Mouse (Mus musculus) hindbrain, postnatal 0 days (tissue): Measurements from ENCODE around the gene Ifnar2. TPM values are rescaled to one million over a fixed set of nuclear protein-coding genes. Genes with fewer than 3 reads are reported as not detected.

Experiments
- ATAC-seq: fragments of 200-750 bp; cut with Nextera tagmentation; 2 replicates; pipeline ENCODE4 v1.8.0; 2017; ENCODE audit warnings: mild to moderate bottlenecking, moderate TSS enrichment, moderate library complexity
- DNase-seq: peaks from one replicate; pipeline ENCODE4 v3.0.0-alpha.2; 2015; ENCODE audit warnings: low spot score
- H3K27ac ChIP-seq: fragments of 300-500 bp; sonication (generic); 2 replicates; pipeline ENCODE4 v1.5.1; 2014; ENCODE audit warnings: mild to moderate bottlenecking
- H3K27me3 ChIP-seq: fragments of 300-500 bp; sonication (generic); 2 replicates; pipeline ENCODE4 v1.6.1; 2014; ENCODE audit warnings: low read length, mixed read lengths; ENCODE audit not compliant: insufficient read depth
- H3K36me3 ChIP-seq: fragments of 300-500 bp; sonication (generic); 2 replicates; pipeline ENCODE4 v1.6.1; 2014; ENCODE audit warnings: low read length, mixed read lengths; ENCODE audit not compliant: insufficient read depth
- H3K4me1 ChIP-seq: fragments of 300-500 bp; sonication (generic); 2 replicates; pipeline ENCODE4 v1.6.1; 2014; ENCODE audit warnings: antibody characterized with exemption, low read length, mixed read lengths; ENCODE audit not compliant: insufficient read depth
- H3K4me2 ChIP-seq: fragments of 300-500 bp; sonication (generic); 2 replicates; pipeline ENCODE4 v1.6.1; 2014; ENCODE audit warnings: low read depth, mild to moderate bottlenecking, low read length, moderate library complexity, mixed read lengths
- H3K4me3 ChIP-seq: fragments of 300-500 bp; sonication (generic); 2 replicates; pipeline ENCODE4 v1.5.1; 2014; ENCODE audit warnings: low read length
- H3K9ac ChIP-seq: fragments of 300-500 bp; sonication (generic); replicated peaks from 2 replicates; pipeline ENCODE4 v1.6.1; 2014; ENCODE audit warnings: mild to moderate bottlenecking, low read length, moderate library complexity, mixed read lengths
- H3K9me3 ChIP-seq: fragments of 300-500 bp; sonication (generic); 2 replicates; pipeline ENCODE4 v1.6.1; 2016; ENCODE audit warnings: low read length, mixed read lengths
- CTCF ChIP-seq: IDR thresholded peaks from 2 replicates; pipeline ENCODE4 v1.5.1; 2016; ENCODE audit warnings: antibody characterized with exemption, control low read depth, low read depth
- WGBS: fragments of 180-500 bp; shearing (Covaris S2); extraction: QIAGEN DNeasy Blood & Tissue Kit; methylation state at CpG from one replicate; pipeline ENCODE4 v1.1.7; 2014; 5-methylcytosine and 5-hydroxymethylcytosine counted together
- polyA plus RNA-seq: library from polyadenylated mRNA; unstranded; fragments of >200 nt; fragmentation: Nextera tagmentation; extraction: Ambion mirVana; gene quantifications from 2 replicates; pipeline ENCODE4 v1.2.1, GENCODE M21; 2015
- total RNA-seq: library from RNA; depleted of rRNA; stranded (reverse); fragments of >200 nt; gene quantifications from 2 replicates; pipeline ENCODE4 v1.2.3, GENCODE M21; 2014

The Ifnar2 gene
- total and polyA plus RNA-seq, 2 experiments from 2014 or later, result 20.9 to 49.9 TPM

- DNase-seq (peak; percentile 48), ATAC-seq (peak; percentile 50)
- no peak overlapping the region for H3K4me3 ChIP-seq
- no peaks in the 10 kb centered on the region for H3K36me3 ChIP-seq
- H3K27ac ChIP-seq, result no peak overlapping the region
- no peak overlapping the region for H3K4me2 ChIP-seq
- H3K9me3 ChIP-seq, result no peaks in the 10 kb centered on the region
- H3K9ac ChIP-seq, result no peak overlapping the region
- no peaks in the 10 kb centered on the region for H3K27me3 ChIP-seq
- 8% methylated on average over 10 of the region's 10 CpGs for WGBS
- H3K4me1 ChIP-seq, result no peaks in the 10 kb centered on the region
- no peak for TF ChIP-seq CTCF
Measured at GRCm38 (mm10) chr16:91334190-91334893, 38.2 kb upstream of the Ifnar2 start.

GRCm38 (mm10) chr16:91336753-91337152 lies 35.8 kb upstream of the Ifnar2 start:
- no peaks in the 10 kb centered on the region for H3K27me3 ChIP-seq
- 90% methylated on average over 4 of the region's 4 CpGs for WGBS
- DNase-seq (no peak), ATAC-seq (no peak)
- no peaks in the 10 kb centered on the region for H3K9me3 ChIP-seq
- H3K4me1 ChIP-seq, result no peaks in the 10 kb centered on the region
- H3K4me2 ChIP-seq, result no peak overlapping the region
- H3K36me3 ChIP-seq, result no peaks in the 10 kb centered on the region
- TF ChIP-seq CTCF, result no peak
- H3K27ac ChIP-seq, result no peak overlapping the region
- no peak overlapping the region for H3K9ac ChIP-seq
- no peak overlapping the region for H3K4me3 ChIP-seq

- Histone ChIP-seq H3K4me1 (no peaks in the 10 kb centered on the region), H3K27me3 (no peaks in the 10 kb centered on the region), H3K9ac (no peak overlapping the region), H3K4me2 (no peak overlapping the region), H3K4me3 (no peak overlapping the region), H3K9me3 (no peaks in the 10 kb centered on the region), H3K27ac (no peak overlapping the region), H3K36me3 (no peaks in the 10 kb centered on the region)
- 0 out of 2 replicates have a peak, but pooled peaks have one; percentile 29 for ATAC-seq
- WGBS, result 52% methylated on average over 5 of the region's 5 CpGs
- DNase-seq, result no peak
- TF ChIP-seq CTCF, result no peak
Measured at GRCm38 (mm10) chr16:91337480-91337879, 35.1 kb upstream of the Ifnar2 start.

GRCm38 (mm10) chr16:91346491-91346890 lies 26.1 kb upstream of the Ifnar2 start:
- no peak overlapping the region for H3K27ac ChIP-seq
- no peaks in the 10 kb centered on the region for H3K4me1 ChIP-seq
- H3K9ac ChIP-seq, result no peak overlapping the region
- DNase-seq, result no peak
- no peaks in the 10 kb centered on the region for H3K9me3 ChIP-seq
- no peak for TF ChIP-seq CTCF
- peaks cover 8% of the 10 kb centered on the region; the same call in 1 of the 2 replicates for H3K27me3 ChIP-seq
- 77% methylated on average over 9 of the region's 9 CpGs for WGBS
- H3K36me3 ChIP-seq, result no peaks in the 10 kb centered on the region
- no peak overlapping the region for H3K4me2 ChIP-seq
- ATAC-seq, result no peak
- no peak overlapping the region for H3K4me3 ChIP-seq

GRCm38 (mm10) chr16:91347491-91348263 lies 24.9 kb upstream of the Ifnar2 start:
- no peak overlapping the region for H3K4me3 ChIP-seq
- ATAC-seq (no peak), DNase-seq (no peak)
- no peak overlapping the region for H3K9ac ChIP-seq
- H3K4me1 ChIP-seq, result no peaks in the 10 kb centered on the region
- no peaks in the 10 kb centered on the region for H3K36me3 ChIP-seq
- H3K9me3 ChIP-seq, result no peaks in the 10 kb centered on the region
- H3K27ac ChIP-seq, result no peak overlapping the region
- no peak for TF ChIP-seq CTCF
- peaks cover 14% of the 10 kb centered on the region; the same call in 1 of the 2 replicates for H3K27me3 ChIP-seq
- peak overlapping the region; percentile 19; the same call in 1 of the 2 replicates for H3K4me2 ChIP-seq
- 61% methylated on average over 20 of the region's 20 CpGs for WGBS

GRCm38 (mm10) chr16:91348264-91348565 lies 24.4 kb upstream of the Ifnar2 start:
- Histone ChIP-seq H3K27ac (no peak overlapping the region), H3K9ac (no peak overlapping the region), H3K4me3 (no peak overlapping the region), H3K27me3 (peaks cover 19% of the 10 kb centered on the region; the same call in 1 of the 2 replicates), H3K4me1 (no peaks in the 10 kb centered on the region), H3K36me3 (no peaks in the 10 kb centered on the region), H3K4me2 (peak overlapping the region; percentile 19; the same call in 1 of the 2 replicates), H3K9me3 (no peaks in the 10 kb centered on the region)
- ATAC-seq (no peak), DNase-seq (peak; percentile 42)
- 35% methylated on average over 14 of the region's 14 CpGs for WGBS
- no peak for TF ChIP-seq CTCF
